ENCODE assay signal across 9 mouse cellular contexts in genomic region chr7:144052076-144052475, GRCm38 (mm10). TPM values are rescaled to one million over a fixed set of nuclear protein-coding genes. Genes with fewer than 3 reads are reported as not detected.
DNase-seq lines count a peak whose midpoint lies in the region; ATAC-seq lines count a peak whose summit lies in the region.
"Had no signal": no experiment of that assay in that cellular context is flagged by ENCODE, and none has a peak within 500 bp of the region (broad histone marks: within the 10 kb centered on the region; RNA-seq: fewer than 3 reads in every experiment).

No protein-coding gene starts in this region.

- H3K9ac ChIP-seq in hindbrain, embryonic 11.5 days (ENCODE audit: low read depth, low read length): no peak overlapping the region
- no peak overlapping the region for H3K9ac ChIP-seq in hindbrain, embryonic 13.5 days
- H3K9ac ChIP-seq: embryonic facial prominence, embryonic 12.5 days had no signal

- H3K27me3 ChIP-seq in hindbrain, embryonic 11.5 days (ENCODE audit: control insufficient read depth, insufficient read depth, low read length): no peaks in the 10 kb centered on the region
- no peaks in the 10 kb centered on the region for H3K27me3 ChIP-seq in hindbrain, embryonic 13.5 days
- H3K27me3 ChIP-seq: embryonic facial prominence, embryonic 12.5 days had no signal

- H3K27ac ChIP-seq in hindbrain, embryonic 11.5 days (ENCODE audit: low read depth, low read length): no peak overlapping the region
- no peak overlapping the region for H3K27ac ChIP-seq in hindbrain, embryonic 13.5 days
- H3K27ac ChIP-seq: embryonic facial prominence, embryonic 12.5 days had no signal

- ATAC-seq in hindbrain, embryonic 11.5 days (ENCODE audit: low FRiP score): 0 out of 2 replicates have a peak, but pooled peaks have one; percentile 35
- no peak for ATAC-seq in hindbrain, embryonic 13.5 days (ENCODE audit: low FRiP score)
- no peak for ATAC-seq in megakaryocyte, adult 5-6 weeks (ENCODE audit: poor library complexity, severe bottlenecking)

- H3K36me3 ChIP-seq in hindbrain, embryonic 11.5 days (ENCODE audit: control insufficient read depth, insufficient read depth, low read length): no peaks in the 10 kb centered on the region
- no peaks in the 10 kb centered on the region for H3K36me3 ChIP-seq in hindbrain, embryonic 13.5 days
- H3K36me3 ChIP-seq: embryonic facial prominence, embryonic 12.5 days had no signal

- DNase-seq in hindbrain, embryonic 11.5 days (ENCODE audit: low spot score): peak; percentile 33
- DNase-seq in adrenal gland, postnatal 14 days: peak; percentile 80
- peak; percentile 65 to 67 for DNase-seq in kidney, adult 8-10 months
- DNase-seq in lung, postnatal 14 days: peak; percentile 21
- no peak for DNase-seq in layer of hippocampus, adult 9-11 months
- DNase-seq in gastrocnemius, postnatal 4 days (ENCODE audit: low spot score in 2 of 2): no peak

- no peak overlapping the region for H3K4me3 ChIP-seq in hindbrain, embryonic 11.5 days (ENCODE audit: low read depth, low read length)
- H3K4me3 ChIP-seq in hindbrain, embryonic 13.5 days: no peak overlapping the region
- H3K4me3 ChIP-seq: embryonic facial prominence, embryonic 12.5 days had no signal

- H3K4me1 ChIP-seq in hindbrain, embryonic 11.5 days (replicated peaks; ENCODE audit: control insufficient read depth, insufficient read depth, low read length): no peaks in the 10 kb centered on the region
- peaks cover 7% of the 10 kb centered on the region for H3K4me1 ChIP-seq in hindbrain, embryonic 13.5 days (replicated peaks)

- H3K4me2 ChIP-seq in hindbrain, embryonic 11.5 days (replicated peaks; ENCODE audit: low read depth, low read length): no peak overlapping the region
- H3K4me2 ChIP-seq in hindbrain, embryonic 13.5 days: no peak overlapping the region
- H3K4me2 ChIP-seq: embryonic facial prominence, embryonic 12.5 days had no signal

- 7% methylated on average over 12 of the region's 12 CpGs for WGBS in hindbrain, embryonic 11.5 days
- WGBS in hindbrain, embryonic 13.5 days: 7% methylated on average over 12 of the region's 12 CpGs

- no peaks in the 10 kb centered on the region for H3K9me3 ChIP-seq in hindbrain, embryonic 11.5 days (ENCODE audit: control insufficient read depth, low read length)
- no peaks in the 10 kb centered on the region for H3K9me3 ChIP-seq in hindbrain, embryonic 13.5 days
- H3K9me3 ChIP-seq: embryonic facial prominence, embryonic 12.5 days had no signal

RNA-seq across cellular contexts. Expression of gene Shank2, which starts 50.3 kb away (rescaled TPM):
- polyA plus RNA-seq in hindbrain, embryonic 11.5 days (2014; fragmentation: Nextera tagmentation; extraction: Ambion mirVana): 2.2 and 2.7 TPM in 2 replicates
- polyA plus RNA-seq in hindbrain, embryonic 13.5 days (2015; fragmentation: Nextera tagmentation; extraction: Ambion mirVana): 6.5 and 6.8 TPM in 2 replicates
- 3.8 and 5.6 TPM in 2 replicates for total RNA-seq in adrenal gland, postnatal 14 days (2021)
- under 1 TPM; 0.52 to 0.88 TPM for total RNA-seq in gastrocnemius, postnatal 4 days (2021)
- total RNA-seq in megakaryocyte, adult 5-6 weeks (2015): not detected in 2 replicates
- 0.18 TPM in 1 of 2 replicates, not detected in the other for total RNA-seq in megakaryocyte, adult 5-6 weeks (2017)

Comparison
In these comparisons a context has a peak if more than half of its experiments do, and no peak if none do; other contexts are left out.
1. DNase-seq: peak in hindbrain, embryonic 11.5 days (single experiment), adrenal gland, postnatal 14 days (single experiment), kidney, adult 8-10 months (2 of 2) and lung, postnatal 14 days (single experiment); none in layer of hippocampus, adult 9-11 months (single experiment) and gastrocnemius, postnatal 4 days (0 of 2).